Mouse (Mus musculus): ENCODE measurements around the gene Trmt61a.
"Not testable (repeated sequence)": the region's sequence is repeated elsewhere in the genome, so short reads cannot be mapped to it uniquely, and the experiment has no call there.

Trmt61a gene

DNA sequence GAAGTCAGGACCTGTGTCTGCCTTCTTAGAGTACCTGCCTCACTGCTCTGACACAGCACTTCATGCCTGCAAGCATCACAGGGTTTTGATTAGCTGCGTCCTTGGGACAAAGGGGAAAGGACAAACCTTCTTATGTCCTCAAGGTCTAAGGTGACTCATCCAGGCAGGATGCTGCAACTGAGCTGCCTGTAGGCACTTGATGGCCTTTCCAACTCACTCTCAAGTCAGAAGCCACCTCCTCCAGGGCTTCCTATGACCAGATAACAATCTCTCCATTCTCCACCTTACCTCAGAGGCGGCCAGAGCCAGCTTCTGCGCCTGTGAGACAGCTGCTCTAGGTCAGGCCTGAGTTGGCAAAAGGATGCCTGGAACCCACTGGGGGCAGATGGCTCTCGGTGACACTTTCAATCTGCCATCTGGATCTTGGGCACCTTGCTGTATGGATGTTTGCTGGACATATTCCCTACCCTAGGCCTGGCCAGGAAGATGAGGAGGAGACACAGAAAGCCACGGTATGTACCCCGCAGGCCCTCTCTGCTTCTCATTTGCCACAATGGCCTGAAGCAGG is 20.5 kb downstream of the Trmt61a start:
- DNase-seq (ENCODE audit: low spot score in 2 of 2): no peak

DNA sequence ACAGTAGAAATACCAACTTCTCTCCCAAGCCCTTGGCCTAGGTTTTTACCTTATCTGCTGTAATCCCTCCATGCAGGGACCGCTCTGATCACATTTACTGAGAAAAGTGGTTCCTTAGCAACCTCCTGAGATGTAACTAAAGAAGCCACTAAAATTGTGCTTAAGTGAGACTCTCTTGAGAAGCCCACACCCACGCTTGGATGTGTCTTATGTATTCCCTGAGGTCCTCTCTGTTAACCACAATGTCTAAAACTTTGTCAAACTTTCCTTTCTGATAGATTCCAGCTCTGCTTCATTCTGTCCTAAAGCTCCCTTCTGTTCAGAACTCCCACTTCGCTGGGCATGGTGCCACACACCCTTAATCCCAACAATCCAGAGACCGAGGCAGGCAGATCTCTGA is 21.6 kb downstream of the Trmt61a start:
- no peak for DNase-seq (ENCODE audit: low spot score in 2 of 2)

DNA sequence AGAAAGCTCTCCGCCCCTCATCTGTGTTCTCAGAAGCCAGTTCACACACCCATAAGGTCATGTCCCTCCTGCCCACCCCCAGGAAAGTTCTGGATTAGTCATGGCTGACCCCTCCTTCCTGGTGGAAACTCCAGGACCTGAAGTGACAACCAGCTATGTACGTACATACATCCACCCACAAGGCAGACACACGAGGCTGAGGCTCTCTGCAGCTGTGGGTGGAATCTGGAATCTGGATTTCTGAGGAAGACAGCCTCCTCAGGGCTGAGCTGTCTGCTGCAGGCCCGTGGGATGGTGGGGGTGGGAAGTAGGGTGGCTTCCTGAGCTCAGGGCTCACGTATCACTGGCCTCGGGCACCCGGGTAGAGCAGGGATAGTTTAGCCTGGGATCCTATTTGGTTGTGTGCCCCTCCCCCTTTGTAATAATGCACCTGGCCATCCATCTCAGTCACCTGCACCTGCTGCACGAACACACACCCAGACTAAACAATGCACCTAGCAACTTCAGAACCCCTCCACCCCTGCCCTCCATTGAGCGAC is 23.1 kb downstream of the Trmt61a start:
- no peak for DNase-seq (ENCODE audit: low spot score in 2 of 2)

DNA sequence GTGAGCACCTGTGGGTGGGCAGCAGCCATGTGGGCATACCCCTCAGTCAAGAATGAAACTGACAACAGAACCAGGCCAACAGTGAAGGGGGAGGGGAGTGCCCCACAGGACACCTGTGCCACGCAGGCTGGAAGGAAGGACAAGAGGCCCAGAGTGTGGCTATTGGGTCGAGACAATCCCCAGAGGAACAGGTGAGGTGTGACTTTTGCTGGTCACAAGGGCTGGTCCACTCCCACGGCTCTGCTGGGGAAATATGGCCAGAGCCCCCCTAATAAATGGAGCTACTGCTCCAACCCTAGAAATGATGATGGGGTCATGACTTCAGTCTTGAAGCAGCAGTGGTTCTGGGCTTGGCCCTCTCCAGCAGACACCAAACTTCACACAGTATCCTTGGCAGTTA is 25.4 kb downstream of the Trmt61a start:
- no peak for DNase-seq (ENCODE audit: low spot score in 2 of 2)

DNA sequence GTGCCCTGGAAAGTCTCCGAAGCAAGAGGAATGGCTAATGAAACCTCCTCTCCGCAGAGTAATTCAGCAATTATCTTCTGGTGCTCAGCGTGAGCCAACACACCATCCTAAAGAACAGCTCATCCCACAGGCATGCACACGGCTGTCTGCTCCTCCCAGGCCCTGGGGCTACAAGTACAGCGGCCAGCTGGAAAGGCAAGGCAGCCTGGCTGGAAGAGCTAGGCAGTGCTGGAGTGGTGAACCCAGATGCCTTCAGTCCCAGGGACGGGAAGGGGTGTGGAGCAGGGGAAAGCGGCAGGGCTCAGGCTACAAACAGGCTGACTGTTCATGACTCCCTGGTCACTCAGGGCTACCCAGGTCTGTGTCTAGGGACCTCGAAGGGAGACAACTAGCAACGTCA is 26.7 kb downstream of the Trmt61a start:
- no peak for DNase-seq (ENCODE audit: low spot score in 2 of 2)

DNA sequence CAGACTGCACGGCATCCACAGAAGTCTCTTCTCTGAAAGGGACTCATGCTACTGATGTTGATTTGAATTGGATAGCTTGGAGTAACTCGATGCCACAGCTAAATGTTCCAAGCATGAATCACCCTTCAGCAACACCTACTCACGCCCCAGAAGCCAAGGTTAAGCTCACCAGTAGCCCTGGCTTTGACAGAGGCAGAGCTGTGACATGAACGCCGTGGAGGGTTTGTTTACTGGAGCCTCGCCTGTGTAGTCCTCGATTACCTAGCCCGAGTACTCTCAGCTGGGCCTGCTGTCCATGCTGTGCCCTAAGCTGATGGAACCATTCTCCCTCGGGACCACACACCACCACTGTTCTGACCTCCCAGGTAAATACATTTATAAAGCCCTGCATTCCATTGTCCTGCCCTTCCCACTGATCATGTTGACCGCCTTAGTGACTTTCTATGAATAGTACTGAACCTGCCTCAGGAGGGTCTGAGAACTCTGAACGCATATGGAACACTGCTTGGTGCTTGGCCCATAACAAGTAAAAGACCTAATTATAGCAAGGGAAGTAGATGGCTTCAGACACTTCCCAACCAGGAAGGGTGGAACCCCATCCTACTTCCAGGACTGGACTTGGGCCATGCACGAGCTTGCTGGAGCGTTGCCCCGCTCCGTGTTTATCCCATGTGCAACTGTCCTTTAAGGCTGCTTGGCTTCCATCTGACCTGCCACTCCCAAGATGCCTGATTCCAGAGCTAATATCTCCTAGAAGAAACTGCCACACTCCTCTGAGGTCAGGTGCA is 27.5 kb downstream of the Trmt61a start:
- no peak for DNase-seq (ENCODE audit: low spot score in 2 of 2)

DNA sequence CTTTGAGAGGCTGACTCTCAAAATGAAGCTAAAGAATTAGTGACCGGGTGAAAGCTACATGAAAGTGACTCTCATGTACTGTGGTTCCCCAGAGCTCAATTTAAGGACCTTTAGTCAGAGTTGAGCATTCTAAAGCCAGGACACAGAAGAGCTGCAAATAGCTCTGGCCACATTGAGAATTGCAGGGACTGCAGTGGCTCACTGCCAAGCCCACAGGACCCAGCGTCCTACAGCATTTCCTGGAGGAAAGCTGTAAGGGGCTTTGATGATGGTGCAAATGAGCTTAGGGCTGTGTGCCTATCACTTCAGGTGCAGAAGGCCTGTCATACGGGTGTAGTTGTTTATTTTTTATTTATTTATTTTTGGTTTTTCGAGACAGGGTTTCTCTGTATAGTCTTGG is 30.3 kb downstream of the Trmt61a start:
- no peak for DNase-seq (ENCODE audit: low spot score in 2 of 2)

DNA sequence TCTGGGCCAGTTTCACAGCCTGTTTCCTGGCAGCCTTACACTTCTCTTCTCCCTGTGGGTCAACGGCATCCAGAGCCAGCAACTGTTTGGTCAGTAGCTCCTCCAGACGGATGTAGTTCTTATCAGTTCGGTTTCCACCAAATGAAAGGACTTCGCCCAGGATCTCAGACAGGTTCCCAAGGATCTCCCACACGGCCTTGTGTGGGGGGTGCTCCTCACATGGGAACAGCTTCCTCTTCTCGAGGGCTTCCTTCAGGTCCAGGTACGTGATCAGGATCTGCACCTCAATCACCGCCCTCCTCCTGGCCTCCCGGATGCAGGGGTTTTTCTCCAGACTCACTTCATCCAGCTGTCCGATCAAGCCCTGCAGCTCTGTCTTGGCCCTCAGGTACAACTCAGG is 32.2 kb downstream of the Trmt61a start:
- DNase-seq (ENCODE audit: low spot score in 2 of 2): no peak

DNA sequence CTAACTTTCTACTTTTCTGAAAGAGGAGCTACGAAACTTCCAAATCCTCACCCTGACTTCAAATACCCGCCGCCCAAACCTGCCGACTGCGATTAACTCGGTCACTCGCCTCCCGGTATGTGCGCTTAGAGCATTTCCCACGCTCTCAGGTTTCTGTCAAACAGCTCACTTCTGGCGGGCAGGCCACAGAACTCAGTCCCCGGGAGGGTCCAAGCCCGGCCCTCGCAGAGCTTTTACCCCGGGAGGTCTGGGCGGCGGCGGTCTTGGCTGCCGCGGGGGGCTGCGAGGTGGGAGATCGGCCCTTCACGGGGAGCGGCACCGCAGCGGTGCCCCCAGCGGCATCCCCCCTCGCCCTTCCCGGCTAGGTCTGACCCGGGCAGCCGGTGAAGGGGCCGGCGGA is 34.6 kb downstream of the Trmt61a start:
- peak in 1 of 2 experiments; percentile 16 for DNase-seq (ENCODE audit: low spot score in 2 of 2)

DNA sequence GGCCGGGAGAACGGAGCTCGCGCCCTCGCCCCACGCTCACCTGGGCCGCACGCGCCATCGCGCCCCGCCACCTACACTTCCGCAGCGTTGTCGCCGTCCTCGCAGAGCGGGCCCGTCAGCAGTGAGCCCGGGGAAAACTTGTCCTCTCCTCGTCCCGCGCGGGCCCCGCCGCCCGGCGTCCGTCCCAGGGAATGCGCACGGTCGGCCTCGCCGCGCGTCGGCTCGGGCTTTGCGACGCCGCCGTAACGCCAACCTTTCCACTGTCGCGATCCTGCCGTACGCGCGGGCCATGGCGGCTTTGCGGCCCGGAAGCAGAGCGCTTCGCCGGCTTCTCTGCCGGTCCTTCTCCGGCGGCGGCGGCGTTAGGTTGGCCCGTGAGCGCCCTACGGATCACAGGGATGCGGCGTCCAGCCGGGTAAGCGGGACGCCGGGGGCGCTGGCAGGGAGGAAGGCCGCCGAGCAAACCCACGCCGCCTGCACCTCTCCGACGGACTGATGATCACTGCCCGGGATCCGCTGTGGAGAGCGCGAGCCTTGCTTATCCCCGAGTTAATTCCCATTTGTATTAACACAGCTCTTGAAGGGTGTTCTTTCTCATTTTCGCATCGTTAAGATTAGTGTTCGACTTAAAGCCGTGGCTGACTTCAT is 35.2 kb downstream of the Trmt61a start, which contains the start of the genes Bag5 and Apopt1:
Bag5 (minus strand) TSS at position 254 of the 648 bp plus-strand sequence.
Apopt1 (plus strand) TSS at position 258 of the 648 bp plus-strand sequence.
- DNase-seq (ENCODE audit: low spot score in 2 of 2): peak; percentile 88 to 92

DNA sequence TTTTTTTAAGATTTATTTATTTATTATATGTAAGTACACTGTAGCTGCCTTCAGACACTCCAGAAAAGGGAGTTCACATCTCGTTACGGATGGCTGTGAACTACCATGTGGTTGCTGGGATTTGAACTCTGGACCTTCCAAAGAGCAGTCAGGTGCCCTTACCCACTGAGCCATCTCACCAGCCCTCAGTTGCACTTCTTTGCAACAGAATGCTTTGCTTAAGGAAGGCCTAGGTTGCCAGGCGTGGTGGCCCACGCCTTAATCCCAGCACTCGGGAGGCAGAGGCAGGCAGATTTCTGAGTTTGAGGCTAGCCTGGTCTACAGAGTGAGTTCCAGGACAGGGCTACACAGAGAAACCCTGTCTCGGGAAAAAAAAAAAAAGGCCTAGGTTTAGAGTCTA is 36.0 kb downstream of the Trmt61a start:
- DNase-seq (ENCODE audit: low spot score in 2 of 2): not testable (repeated sequence)

DNA sequence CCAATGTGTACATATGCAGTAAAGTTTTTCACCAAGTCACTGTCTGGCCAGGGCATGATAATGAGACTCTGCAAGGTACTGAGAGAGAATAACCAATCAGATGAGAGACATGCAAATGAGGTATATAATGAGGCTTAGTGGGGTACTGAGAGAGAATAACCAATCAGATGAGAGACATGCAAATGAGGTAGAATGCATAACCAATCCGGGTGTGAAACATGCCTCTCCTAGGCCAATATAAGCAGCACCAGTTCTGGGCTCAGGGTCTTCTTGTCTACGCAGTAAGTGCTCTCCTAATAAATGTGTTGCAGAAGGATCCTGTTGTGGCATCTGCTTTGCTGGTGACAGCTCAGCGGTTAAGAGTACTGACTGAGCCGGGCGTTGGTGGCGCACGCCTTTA is 38.6 kb downstream of the Trmt61a start:
- DNase-seq (ENCODE audit: low spot score in 2 of 2): no peak

DNA sequence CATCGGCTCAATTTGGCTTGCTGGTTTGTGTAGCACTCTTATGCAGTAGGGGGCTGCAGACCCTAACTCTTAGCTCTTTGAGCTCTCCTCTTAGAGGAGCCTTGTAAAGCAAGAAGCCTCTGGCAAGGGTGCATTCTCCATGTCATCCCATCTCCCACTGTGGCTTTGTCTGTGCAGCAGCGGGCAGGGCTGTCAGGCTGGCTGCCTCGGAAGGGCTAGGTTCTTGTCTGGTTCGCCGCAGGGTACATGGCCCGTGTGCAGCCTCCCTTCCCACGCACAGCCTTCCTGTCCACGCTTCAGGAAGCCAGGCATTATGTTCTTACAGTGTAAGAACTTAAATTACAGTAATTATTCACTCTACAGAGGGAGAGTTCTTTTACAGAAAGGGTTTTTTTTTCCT is 40.8 kb downstream of the Trmt61a start:
- no peak for DNase-seq (ENCODE audit: low spot score in 2 of 2)

DNA sequence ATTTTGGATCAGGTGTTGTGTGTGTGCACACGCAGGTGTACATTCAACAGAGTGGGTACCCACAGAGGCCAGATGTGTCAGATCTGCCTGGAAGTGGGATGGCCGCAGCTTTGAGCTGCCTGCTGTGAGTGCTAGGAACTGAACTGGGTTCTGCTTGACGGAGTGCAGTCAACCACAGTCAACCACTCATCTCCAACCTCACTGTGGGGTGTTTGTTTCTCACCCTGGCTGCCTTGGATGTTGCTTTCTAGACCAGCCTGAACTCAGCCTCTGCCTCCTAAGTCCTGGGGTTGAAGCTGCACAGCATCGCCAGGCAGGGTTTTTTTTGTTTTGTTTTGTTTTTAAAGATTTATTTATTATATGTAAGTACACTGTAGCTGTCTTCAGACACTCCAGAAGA is 42.3 kb downstream of the Trmt61a start:
- no peak for DNase-seq (ENCODE audit: low spot score in 2 of 2)

DNA sequence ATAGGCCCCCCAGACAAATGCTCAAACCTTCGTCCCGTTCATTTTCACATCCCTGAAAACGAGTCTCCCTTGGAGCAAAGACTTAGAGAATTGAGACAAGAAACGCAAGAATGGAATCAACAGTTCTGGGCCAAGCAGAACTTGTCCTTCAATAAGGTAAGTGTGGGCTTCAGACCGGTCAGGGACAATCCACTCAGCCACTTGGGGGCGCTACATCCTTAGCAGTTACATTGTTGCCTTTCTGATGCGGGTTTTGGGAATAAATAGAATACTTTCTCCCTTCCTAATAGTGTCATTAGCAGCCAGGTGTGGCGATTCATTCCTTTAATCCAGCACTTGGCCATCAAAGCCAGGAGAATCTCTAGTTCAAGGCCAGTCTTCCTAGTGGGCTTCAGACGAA is 44.7 kb downstream of the Trmt61a start:
- DNase-seq (ENCODE audit: low spot score in 2 of 2): peak in 1 of 2 experiments; percentile 48

DNA sequence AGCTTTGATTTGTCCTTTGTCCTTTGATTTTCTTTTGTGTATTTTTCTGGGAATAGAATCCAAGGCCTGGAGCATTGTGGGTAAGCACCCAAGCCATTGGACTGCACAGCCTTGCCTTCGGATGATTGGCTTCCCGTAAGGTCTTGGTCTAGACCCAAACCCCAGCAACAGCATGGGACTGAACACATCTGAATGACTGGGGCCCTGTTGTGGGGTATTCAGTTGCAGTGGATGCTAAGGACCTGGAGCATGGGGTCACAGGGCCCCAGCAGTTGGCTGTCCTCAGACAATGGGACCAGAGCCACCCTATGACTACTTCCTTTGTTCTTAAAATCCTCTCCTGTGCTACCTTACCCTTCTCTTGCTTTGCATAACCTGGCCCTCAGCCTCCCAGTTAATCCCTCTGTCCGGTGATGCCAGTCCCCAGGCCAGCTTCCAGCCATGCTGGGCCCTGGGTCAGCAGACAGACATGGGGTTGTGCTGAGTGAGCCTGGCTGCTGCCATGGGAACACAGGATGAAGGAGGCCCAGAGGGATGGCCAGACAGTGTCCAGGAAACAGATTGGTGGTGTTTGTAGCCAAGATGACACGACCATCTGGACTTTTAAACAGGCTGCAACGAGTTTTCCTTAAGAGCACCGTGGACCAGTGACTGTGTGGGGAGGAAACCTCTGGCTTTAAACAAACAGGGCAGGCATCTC is 46.9 kb downstream of the Trmt61a start:
- DNase-seq (ENCODE audit: low spot score in 2 of 2): no peak

DNA sequence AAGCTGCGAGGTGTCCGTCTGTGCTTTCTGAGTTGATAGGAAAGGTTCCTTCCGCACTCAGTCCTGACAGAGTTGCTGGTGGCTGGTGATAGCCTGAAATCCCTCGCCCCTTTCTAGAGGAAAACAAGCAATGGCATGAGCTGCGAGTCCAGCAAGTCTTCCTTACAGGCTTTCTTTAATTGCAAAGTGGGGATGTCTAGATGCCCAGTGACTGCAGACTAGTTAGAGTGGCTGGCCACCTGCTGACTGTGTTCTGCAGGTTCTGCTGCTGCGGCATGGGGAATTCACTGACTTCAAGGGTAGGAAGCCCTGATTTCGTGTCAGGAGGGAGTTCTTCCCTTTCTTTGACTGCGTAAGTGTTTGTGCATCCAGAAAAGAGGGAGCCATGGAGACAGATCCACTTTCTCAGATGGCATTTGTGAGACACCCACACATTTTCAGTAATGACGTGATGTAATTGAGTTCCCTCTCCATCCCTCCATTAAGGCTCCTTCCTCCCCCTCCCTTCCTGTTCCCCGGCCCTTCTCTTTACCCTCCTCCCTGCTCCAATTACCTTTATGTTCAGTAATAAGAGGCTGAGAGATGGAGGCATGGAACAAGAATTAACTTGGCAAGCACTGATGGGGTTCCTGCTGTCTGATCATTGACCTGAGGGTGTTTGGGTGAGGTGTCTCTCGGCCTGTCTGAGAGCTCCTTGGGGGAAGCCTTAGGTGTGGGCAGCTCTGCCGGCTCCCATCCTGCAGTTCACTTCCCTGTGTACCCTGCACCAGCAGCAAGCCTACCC is 47.6 kb downstream of the Trmt61a start:
- DNase-seq (ENCODE audit: low spot score in 2 of 2): no peak

DNA sequence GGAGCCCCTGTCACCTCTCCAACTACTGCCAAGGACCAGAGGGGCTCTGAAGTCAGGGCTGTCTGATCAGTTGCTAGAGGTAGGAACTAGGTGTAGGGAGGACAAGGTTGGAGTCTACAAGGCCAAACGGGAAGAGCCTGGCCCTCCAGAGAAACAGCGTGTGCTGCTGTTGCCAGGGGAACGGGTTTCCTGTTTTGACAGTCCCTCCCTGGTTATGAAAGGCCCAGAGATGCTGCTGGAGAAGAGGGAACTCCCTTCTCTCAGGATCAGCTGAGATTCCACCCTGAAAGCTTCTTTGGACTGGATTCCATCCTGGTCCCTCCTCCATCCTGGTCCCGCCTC is 48.2 kb downstream of the Trmt61a start:
- DNase-seq (ENCODE audit: low spot score in 2 of 2): no peak

DNA sequence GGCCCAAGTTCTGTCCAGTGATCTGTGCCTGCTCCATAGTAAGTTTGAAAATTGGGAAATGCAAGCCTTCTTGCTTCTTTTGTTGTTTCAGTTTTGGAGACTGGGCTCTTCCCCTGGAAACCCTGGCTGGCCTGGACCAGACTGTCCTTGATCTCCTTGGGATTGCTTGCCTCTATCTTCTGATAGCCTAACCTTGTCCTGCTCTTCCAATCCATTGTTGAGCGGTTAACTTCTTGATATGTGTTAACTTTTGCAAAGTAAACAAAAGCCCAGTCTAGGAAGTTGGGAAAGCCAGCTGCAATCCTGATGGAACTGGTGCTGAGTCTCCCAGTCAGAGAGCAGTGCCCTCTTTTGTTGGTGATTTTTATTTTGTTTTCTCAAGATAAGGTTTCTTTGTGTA is 50.1 kb downstream of the Trmt61a start:
- no peak for DNase-seq (ENCODE audit: low spot score in 2 of 2)

DNA sequence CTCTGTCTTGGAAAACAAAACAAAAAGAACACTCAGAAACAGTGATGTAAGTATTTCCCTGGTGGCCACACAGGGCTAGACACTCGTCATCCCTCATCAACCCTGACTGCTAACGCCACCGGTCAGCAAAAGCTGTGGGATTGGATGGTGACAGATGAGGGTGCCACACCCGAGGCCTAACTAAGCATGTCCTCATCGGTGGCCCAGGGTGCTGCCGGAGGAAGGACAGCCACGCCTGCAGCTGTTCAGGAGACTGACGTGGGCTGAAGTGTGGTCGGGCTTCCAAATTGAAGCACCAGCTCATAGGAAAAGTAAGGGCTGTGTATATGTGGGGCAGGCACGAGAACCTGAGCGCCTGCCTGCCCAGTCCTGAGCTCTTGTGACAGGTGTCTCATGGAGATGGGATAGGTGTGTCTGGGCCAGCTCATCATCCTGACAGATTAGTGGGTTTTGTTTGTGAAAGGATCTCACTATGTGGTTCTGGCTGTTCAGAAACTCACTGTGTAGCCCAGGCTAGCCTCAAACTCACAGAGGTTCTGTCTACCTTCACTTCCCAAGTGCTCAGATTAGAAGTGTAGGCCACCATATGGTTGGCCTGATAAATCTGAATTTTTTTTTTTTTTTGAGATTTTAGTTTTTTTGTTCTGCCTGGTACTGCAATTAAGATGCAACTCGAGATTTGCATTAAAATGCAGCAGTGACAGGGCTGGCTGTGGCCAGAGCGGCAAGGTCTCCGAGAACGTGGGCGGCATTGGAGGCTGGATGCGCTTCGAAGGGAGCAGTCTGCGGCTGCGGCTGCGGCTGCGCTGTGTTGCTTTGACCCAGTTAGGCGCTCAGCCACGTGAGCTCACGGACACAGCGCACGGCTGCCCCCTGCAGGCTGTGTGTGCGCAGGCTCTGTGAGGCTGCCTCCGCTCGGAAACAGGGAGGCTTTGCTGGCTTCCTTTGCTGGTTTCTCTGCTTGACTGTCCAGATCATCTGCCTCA is 54.2 kb downstream of the Trmt61a start:
- peak; percentile 75 to 91 for DNase-seq (ENCODE audit: low spot score in 2 of 2)
